Mouse (Mus musculus) macrophage (primary cell): ENCODE results near the gene Gm26657. TPM values are rescaled to one million over a fixed set of nuclear protein-coding genes. Genes with fewer than 3 reads are reported as not detected.

Experiments used
- H3K27ac ChIP-seq: fragments of 350-480 bp; formaldehyde crosslinking; 2 replicates; pipeline ENCODE4 v1.9.0; 2021
- H3K36me3 ChIP-seq: fragments of 350-480 bp; formaldehyde crosslinking; 2 replicates; pipeline ENCODE4 v1.9.0; 2021; ENCODE audit errors: inconsistent target
- H3K4me3 ChIP-seq: fragments of 350-480 bp; formaldehyde crosslinking; 2 replicates; pipeline ENCODE4 v1.9.0; 2021; ENCODE audit errors: inconsistent target
- H3K79me2 ChIP-seq: fragments of 350-480 bp; formaldehyde crosslinking; 2 replicates; pipeline ENCODE4 v1.9.0; 2021; ENCODE audit errors: inconsistent target
- WGBS: methylation state at CpG from one replicate; pipeline ENCODE4 v1.1.7; 2026; ENCODE audit warnings: inconsistent platforms; ENCODE audit not compliant: missing documents; 5-methylcytosine and 5-hydroxymethylcytosine counted together
- polyA plus RNA-seq: library from polyadenylated mRNA; stranded (reverse); fragments of 250-400 nt; gene quantifications from 3 replicates; pipeline ENCODE4 v1.2.4, GENCODE M21; 2018; ENCODE audit warnings: inconsistent platforms

Gm26657 gene
- polyA plus RNA-seq, 1 experiment from 2014 or later: not detected

DNA sequence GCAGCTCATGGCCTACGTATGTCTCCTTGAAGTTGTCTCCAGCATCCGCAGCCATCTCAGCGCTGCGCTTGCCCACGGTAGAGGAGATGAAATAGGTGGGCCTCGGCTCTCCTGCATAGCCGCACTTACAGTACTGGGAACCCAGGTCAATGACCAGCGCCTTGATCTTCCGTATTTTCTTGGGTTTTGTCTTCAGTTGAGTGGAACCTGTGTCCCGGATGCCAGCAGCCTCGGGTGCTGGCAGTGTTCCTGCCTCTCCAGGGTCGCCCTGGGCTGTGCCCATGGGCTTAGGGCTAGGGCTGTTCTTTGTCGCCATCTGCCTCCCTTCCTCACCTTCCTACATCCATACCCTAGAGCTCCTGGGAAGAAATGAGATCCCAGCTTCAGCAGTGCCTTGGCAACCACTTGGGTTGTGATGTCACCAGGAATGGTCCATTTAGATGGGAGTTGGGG is 1.2 kb downstream of the Gm26657 start, which contains the start of gene Actl7b:
Gene Actl7b (minus strand): TSS at position 403 of the 453 bp plus-strand sequence.
- no peak within 1 kb of the TSS for H3K27ac ChIP-seq
- H3K36me3 ChIP-seq: no peaks in the 10 kb centered on the region
- no peaks in the 10 kb centered on the region for H3K79me2 ChIP-seq
- WGBS: 95% methylated on average over 13 of the region's 13 CpGs
- no peak within 1 kb of the TSS for H3K4me3 ChIP-seq

- no peaks in the 10 kb centered on the region for H3K79me2 ChIP-seq
- H3K27ac ChIP-seq: no peak overlapping the region
- H3K4me3 ChIP-seq: no peak overlapping the region
- 90% methylated on average over 4 of the region's 4 CpGs for WGBS
- H3K36me3 ChIP-seq: peaks cover 9% of the 10 kb centered on the region; the same call in 1 of the 2 replicates
Measured at GRCm38 (mm10) chr4:56742698-56743097, 2.8 kb downstream of the Gm26657 start.

DNA sequence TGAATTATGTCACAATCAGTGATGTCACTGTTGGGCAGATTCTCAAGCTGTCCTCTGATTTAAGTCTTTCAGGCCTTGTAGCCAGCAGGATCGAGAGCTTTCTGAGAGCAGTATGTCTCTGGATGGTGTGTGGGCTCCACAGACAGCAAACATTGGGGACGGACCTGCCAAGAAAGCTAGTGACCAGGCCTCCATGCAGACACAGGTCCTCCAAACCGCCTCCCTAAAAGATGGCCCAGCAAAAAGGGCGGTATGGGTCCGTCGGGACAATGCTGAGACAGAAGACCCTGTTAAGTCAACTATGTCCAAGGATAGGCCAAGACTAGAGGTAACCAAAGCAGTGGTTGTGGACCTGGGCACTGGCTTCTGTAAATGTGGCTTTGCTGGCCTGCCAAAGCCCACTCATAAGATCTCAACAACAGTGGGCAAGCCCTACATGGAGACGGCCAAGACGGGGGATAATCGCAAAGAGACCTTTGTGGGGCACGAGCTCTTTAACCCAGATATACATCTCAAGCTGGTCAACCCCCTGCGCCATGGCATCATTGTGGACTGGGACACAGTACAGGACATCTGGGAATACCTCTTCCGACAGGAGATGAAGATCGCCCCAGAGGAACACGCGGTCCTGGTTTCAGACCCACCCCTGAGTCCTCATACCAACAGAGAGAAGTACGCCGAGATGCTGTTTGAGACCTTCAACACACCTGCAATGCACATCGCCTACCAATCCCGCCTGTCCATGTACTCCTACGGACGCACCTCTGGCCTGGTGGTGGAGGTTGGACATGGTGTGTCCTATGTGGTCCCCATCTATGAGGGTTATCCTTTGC is 3.7 kb downstream of the Gm26657 start, which contains the start of gene Actl7a:
Gene Actl7a (plus strand): TSS at position 51 of the 833 bp plus-strand sequence.
- WGBS: 98% methylated on average over 19 of the region's 21 CpGs
- Histone ChIP-seq H3K4me3 (no peak within 1 kb of the TSS), H3K36me3 (peaks cover 9% of the 10 kb centered on the region; the same call in 1 of the 2 replicates)

DNA sequence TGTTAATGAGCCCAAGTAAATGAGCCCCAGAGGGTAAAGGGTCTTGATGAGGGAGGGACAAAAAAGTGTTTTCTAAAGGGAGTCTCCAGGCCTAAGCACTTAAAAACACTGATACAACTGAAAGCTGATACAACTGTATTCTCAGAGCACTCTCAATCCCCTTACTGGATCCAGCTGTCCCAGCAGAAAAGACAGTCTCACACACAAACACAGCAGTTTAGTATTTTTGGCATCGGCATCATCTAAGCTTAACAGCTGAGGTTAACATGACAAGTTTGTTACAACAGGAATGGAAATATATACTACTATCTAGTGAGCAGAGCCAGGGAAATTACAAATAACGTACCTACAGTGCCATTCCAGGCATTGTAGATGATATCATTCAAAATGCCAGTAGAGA is 6.5 kb downstream of the Gm26657 start:
- WGBS: 95% methylated on average over 2 of the region's 2 CpGs
- H3K79me2 ChIP-seq: no peaks in the 10 kb centered on the region
- no peak overlapping the region for H3K4me3 ChIP-seq
- no peak overlapping the region for H3K27ac ChIP-seq
- peaks cover 24% of the 10 kb centered on the region for H3K36me3 ChIP-seq

More for the DNA sequence above, 3.7 kb downstream of the Gm26657 start, which contains the start of gene Actl7a:
- Histone ChIP-seq H3K79me2 (no peaks in the 10 kb centered on the region), H3K27ac (no peak within 1 kb of the TSS)

GRCm38 (mm10) chr4:56747456-56747855 is 7.6 kb downstream of the Gm26657 start:
- peaks cover 34% of the 10 kb centered on the region for H3K36me3 ChIP-seq
- H3K4me3 ChIP-seq: no peak overlapping the region
- no peak overlapping the region for H3K27ac ChIP-seq
- WGBS: 95% methylated on average over 9 of the region's 9 CpGs
- H3K79me2 ChIP-seq: no peaks in the 10 kb centered on the region

DNA sequence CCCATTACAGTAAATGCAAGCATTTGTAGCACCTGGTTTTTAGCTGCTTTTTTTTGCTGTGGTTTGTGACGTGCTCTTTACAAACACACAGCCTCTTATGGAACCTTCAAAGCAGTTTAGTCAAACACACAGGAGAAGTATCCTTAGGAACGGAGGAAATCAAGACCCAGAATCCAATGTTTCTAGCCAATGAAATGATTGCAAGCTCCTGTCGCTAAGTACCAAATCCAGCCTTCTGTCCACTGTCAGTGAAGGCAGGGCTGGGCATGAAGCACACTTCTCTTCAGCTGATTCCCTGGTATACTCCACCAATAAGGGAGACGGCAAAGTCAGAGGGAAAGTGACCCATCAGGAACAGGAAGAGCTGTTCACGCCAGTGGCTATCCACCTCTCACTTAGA is 16.2 kb downstream of the Gm26657 start:
- WGBS: 93% methylated on average over 3 of the region's 5 CpGs
- Histone ChIP-seq H3K79me2 (no peaks in the 10 kb centered on the region), H3K4me3 (no peak overlapping the region), H3K36me3 (peaks cover 47% of the 10 kb centered on the region), H3K27ac (no peak overlapping the region)

GRCm38 (mm10) chr4:56756966-56757600 is 17.2 kb downstream of the Gm26657 start:
- H3K36me3 ChIP-seq: peaks cover 46% of the 10 kb centered on the region; the same call in 1 of the 2 replicates
- no peak overlapping the region for H3K4me3 ChIP-seq
- 21% methylated on average over 10 of the region's 10 CpGs for WGBS
- no peaks in the 10 kb centered on the region for H3K79me2 ChIP-seq
- H3K27ac ChIP-seq: peak overlapping the region; percentile 15; the same call in 1 of the 2 replicates

- peaks cover 50% of the 10 kb centered on the region; the same call in 1 of the 2 replicates for H3K36me3 ChIP-seq
- 27% methylated on average over 1 of the region's 1 CpGs for WGBS
- no peak overlapping the region for H3K4me3 ChIP-seq
- H3K79me2 ChIP-seq: no peaks in the 10 kb centered on the region
- H3K27ac ChIP-seq: no peak overlapping the region; the same call in 1 of the 2 replicates
Measured at GRCm38 (mm10) chr4:56757693-56758092, 17.8 kb downstream of the Gm26657 start.

DNA sequence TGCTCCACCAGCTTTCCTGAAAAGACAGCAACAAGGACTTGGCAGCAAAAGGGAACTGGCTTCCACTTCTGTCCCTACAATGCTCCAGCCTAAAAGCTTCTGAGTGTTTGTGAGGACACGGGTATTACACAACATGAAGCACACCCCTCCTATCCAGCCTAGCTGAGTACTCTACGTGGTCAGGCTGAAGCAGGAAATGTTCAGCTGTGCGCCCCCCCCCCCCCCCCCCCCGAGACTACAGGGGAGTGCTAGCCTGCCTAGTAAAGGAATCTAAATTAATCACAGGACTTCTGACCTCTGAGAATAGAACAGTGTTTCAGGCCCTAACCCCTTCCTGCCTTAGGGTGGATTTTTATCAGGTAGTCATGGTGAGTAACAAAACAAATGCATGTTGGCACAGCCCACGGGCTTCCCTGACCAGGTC is 28.0 kb downstream of the Gm26657 start:
- 28% methylated on average over 4 of the region's 5 CpGs for WGBS
- H3K4me3 ChIP-seq: no peak overlapping the region
- no peaks in the 10 kb centered on the region for H3K79me2 ChIP-seq
- H3K27ac ChIP-seq: no peak overlapping the region
- H3K36me3 ChIP-seq: peaks cover 69% of the 10 kb centered on the region

DNA sequence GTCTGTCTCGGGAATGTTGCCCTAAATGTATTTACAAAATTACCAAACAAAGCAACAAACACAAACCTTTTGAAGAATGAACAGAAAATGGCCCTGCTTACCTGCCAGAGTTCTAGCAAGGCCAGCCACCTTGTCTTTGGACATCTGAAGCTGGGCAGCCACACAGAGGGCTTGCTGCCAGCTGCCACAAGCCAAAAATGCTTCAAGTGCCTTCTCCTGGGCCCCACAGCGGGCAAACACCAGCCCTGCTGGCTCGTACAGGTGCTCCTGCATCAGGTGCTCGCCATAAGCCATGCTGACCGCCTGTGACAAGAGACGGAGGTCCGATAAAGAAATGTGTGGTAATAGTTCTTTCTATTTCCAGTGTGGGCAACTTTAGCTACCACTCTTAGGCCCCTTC is 29.0 kb downstream of the Gm26657 start:
- no peak overlapping the region for H3K27ac ChIP-seq
- peaks cover 79% of the 10 kb centered on the region for H3K36me3 ChIP-seq
- 97% methylated on average over 7 of the region's 7 CpGs for WGBS
- H3K4me3 ChIP-seq: no peak overlapping the region
- H3K79me2 ChIP-seq: no peaks in the 10 kb centered on the region

DNA sequence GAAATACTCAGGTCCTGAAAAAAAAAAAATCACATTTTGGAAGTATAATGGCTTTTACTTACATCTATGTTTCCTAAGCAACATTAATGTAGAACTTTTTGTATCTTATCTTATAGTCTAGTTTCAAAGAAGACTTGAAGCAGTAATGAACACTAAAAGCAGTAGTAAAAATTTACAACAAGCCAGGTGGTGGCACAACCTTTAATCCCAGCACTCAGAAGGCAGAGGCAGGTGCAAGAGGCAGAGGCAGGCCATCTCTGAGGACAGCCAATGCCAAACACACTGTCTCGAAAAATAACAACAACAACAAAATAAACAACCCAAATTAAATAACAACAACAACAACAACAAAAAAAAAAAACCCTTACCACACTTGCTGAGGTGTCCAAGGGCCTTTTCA is 31.2 kb downstream of the Gm26657 start:
- H3K27ac ChIP-seq: no peak overlapping the region
- WGBS: 78% methylated on average over 1 of the region's 1 CpGs
- no peak overlapping the region for H3K4me3 ChIP-seq
- H3K79me2 ChIP-seq: no peaks in the 10 kb centered on the region
- peaks cover 78% of the 10 kb centered on the region for H3K36me3 ChIP-seq

Other genes with a start within 250 kb of the Gm26657 start
- gene Actl7b, start 1.4 kb downstream of the Gm26657 start, polyA plus RNA-seq: not detected in 3 replicates
- gene Actl7a, start 3.3 kb downstream of the Gm26657 start, polyA plus RNA-seq: not detected in 3 replicates
- 10.4 to 24.1 TPM (median 15.0 TPM) in 3 replicates for gene Elp1, start 62.3 kb downstream of the Gm26657 start, polyA plus RNA-seq
- 5.0 to 7.7 TPM (median 7.1 TPM) in 3 replicates for gene Fam206a, start 62.3 kb downstream of the Gm26657 start, polyA plus RNA-seq
- 0.23 to 0.53 TPM (median 0.35 TPM) in 3 replicates for gene Ctnnal1, start 125.1 kb downstream of the Gm26657 start, polyA plus RNA-seq
- 6.2 to 12.1 TPM (median 8.7 TPM) in 3 replicates for gene Tmem245, start 207.4 kb downstream of the Gm26657 start, polyA plus RNA-seq